Mouse (Mus musculus): Measurements from ENCODE around the gene Akr1c12.
"Not testable (repeated sequence)": the region's sequence is repeated elsewhere in the genome, so short reads cannot be mapped to it uniquely, and the experiment has no call there.

Gene Akr1c12

GRCm38 (mm10) chr13:4279284-4279683 is at the start of gene Akr1c12:
TSS of gene Akr1c12 (minus strand) at chr13:4279433.
- DNase-seq: no peak

- DNase-seq: no peak
These were observed 39.5 kb upstream of the Akr1c12 start for GRCm38 (mm10) chr13:4318773-4319172.

GRCm38 (mm10) chr13:4313907-4314306 is 34.7 kb upstream of the Akr1c12 start:
- no peak for DNase-seq

- DNase-seq: no peak
These were observed 25.8 kb upstream of the Akr1c12 start for GRCm38 (mm10) chr13:4304861-4305565.

- no peak for DNase-seq
These were observed 17.8 kb upstream of the Akr1c12 start for GRCm38 (mm10) chr13:4296991-4297390.

- peak; percentile 68 for DNase-seq
These were observed 2.5 kb upstream of the Akr1c12 start for GRCm38 (mm10) chr13:4281471-4282412.

GRCm38 (mm10) chr13:4277526-4277925 is 1.7 kb downstream of the Akr1c12 start:
- no peak for DNase-seq

GRCm38 (mm10) chr13:4270860-4271259 is 8.4 kb downstream of the Akr1c12 start:
- DNase-seq: no peak

- DNase-seq: not testable (repeated sequence)
These were observed 13.8 kb downstream of the Akr1c12 start for GRCm38 (mm10) chr13:4265455-4265854.

GRCm38 (mm10) chr13:4265047-4265446 is 14.2 kb downstream of the Akr1c12 start:
- DNase-seq: no peak

GRCm38 (mm10) chr13:4264612-4265011 is 14.6 kb downstream of the Akr1c12 start:
- DNase-seq: no peak

GRCm38 (mm10) chr13:4257349-4257748 is 21.9 kb downstream of the Akr1c12 start:
- DNase-seq: no peak

- DNase-seq: not testable (repeated sequence)
These were observed 22.3 kb downstream of the Akr1c12 start for GRCm38 (mm10) chr13:4256894-4257293.

- DNase-seq: no peak
These were observed 29.9 kb downstream of the Akr1c12 start for GRCm38 (mm10) chr13:4249347-4249746.

- peak; percentile 38 for DNase-seq
These were observed 34.2 kb downstream of the Akr1c12 start for GRCm38 (mm10) chr13:4244861-4245559.

GRCm38 (mm10) chr13:4233536-4234172 is 45.6 kb downstream of the Akr1c12 start:
- DNase-seq: peak; percentile 63

GRCm38 (mm10) chr13:4233135-4233534 is 46.1 kb downstream of the Akr1c12 start:
- DNase-seq: no peak

- DNase-seq: peak; percentile 13
These were observed 48.2 kb downstream of the Akr1c12 start for GRCm38 (mm10) chr13:4230841-4231623.

GRCm38 (mm10) chr13:4228441-4228840 is 50.8 kb downstream of the Akr1c12 start, which contains the start of gene Akr1c19:
TSS of gene Akr1c19 (plus strand) at chr13:4228700.
- DNase-seq: peak; percentile 64
